Mouse (Mus musculus): ENCODE data around the gene Clcn3. TPM values are rescaled to one million over a fixed set of nuclear protein-coding genes. Genes with fewer than 3 reads are reported as not detected.

Clcn3 gene
- total and polyA plus RNA-seq, 3 experiments: 21.9 to 37.3 (median 29.2) TPM

DNA sequence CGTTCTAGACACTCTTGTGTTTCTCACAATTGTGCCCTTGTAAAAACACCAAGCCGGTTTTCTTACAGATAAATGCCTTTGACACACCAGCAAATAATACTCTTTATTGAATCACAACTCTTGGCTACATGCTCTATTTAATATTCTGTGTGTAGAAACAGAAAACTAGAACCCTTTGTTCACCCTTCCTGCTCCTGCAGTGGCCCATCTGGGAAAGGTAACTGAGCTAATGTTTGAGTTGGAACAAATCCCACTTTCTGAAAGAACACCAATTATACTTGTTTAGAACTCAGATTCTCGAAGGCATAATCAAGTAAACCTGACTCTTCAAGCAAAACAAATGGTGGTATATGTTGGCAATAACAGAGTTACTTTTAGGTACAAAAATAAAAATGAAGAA, 17.4 kb downstream of the Clcn3 start:
- no peak overlapping the region for H3K4me3 ChIP-seq (replicated peaks in 1 of 3; ENCODE audit: low read depth in 2 of 3, low read length in 2 of 3, poor library complexity in 1 of 3)
- H3K36me3 ChIP-seq (replicated peaks in 1 of 2; ENCODE audit: control insufficient read depth in 1 of 2, insufficient read depth in 1 of 2, low read length in 1 of 2): no peaks in the 10 kb centered on the region
- H3K4me2 ChIP-seq (ENCODE audit: insufficient read depth, low read depth, poor library complexity, severe bottlenecking): no peak overlapping the region
- peaks cover 0 to 14% of the 10 kb centered on the region in 2 experiments; a peak in 1 of 4 replicates for H3K4me1 ChIP-seq (ENCODE audit: control insufficient read depth in 1 of 2, insufficient read depth in 2 of 2)
- no peak for DNase-seq (ENCODE audit: extremely low read depth)
- TF ChIP-seq USF2 (conservative IDR thresholded peaks at IDR 0.05; ENCODE audit: low read depth, low read length): no peak
- TF ChIP-seq USF1 (IDR thresholded peaks at IDR 0.05; ENCODE audit: low read depth, low read length): no peak
- TF ChIP-seq POLR2AphosphoS2 (IDR thresholded peaks at IDR 0.05; ENCODE audit: low read depth, low read length): no peak
- dilution Hi-C loops (cut with MboI; ENCODE audit: extremely low pct_ligation_motif_present, extremely low pct_unique_long_range_greater_than_20kb, low sequenced_read_pairs) (no loop called here), in situ Hi-C loops (cut with MboI; ENCODE audit: low pct_ligation_motif_present, low pct_unique_long_range_greater_than_20kb, low sequenced_read_pairs) (no loop called here)
- no peaks in the 10 kb centered on the region for H3K9me3 ChIP-seq (replicated peaks; ENCODE audit: low read length)
- H3K9ac ChIP-seq (ENCODE audit: insufficient read depth, low read depth): no peak overlapping the region
- H3K27ac ChIP-seq (ENCODE audit: insufficient read depth, low read depth): no peak overlapping the region
- H3K79me2 ChIP-seq (replicated peaks; ENCODE audit: control insufficient read depth, extremely low read depth, insufficient read depth, poor library complexity, severe bottlenecking): peaks cover 35% of the 10 kb centered on the region
- H3K27me3 ChIP-seq (replicated peaks): no peaks in the 10 kb centered on the region

DNA sequence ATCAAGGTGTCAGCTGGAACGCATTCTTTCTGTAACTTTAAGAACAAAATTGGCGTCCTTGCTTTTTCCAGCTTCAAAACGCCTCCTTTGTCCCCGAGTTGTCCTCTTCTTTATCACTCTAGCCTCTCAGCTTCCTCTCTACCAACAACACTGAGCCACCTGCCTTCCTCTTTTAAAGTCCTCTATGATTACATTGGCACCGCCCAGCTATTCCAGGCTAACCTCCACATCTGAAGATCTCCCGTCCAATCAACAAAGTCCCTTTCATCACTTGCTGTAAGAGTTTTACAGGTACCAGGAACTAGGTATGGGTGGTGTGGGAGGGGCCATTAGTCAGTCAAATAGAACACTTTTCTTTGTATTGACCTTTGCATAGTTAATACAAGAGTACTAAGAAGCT, 17.8 kb downstream of the Clcn3 start:
- dilution Hi-C loops (cut with MboI; ENCODE audit: extremely low pct_ligation_motif_present, extremely low pct_unique_long_range_greater_than_20kb, low sequenced_read_pairs) (no loop called here), in situ Hi-C loops (cut with MboI; ENCODE audit: low pct_ligation_motif_present, low pct_unique_long_range_greater_than_20kb, low sequenced_read_pairs) (no loop called here)
- H3K27me3 ChIP-seq (replicated peaks): no peaks in the 10 kb centered on the region
- no peak overlapping the region for H3K27ac ChIP-seq (ENCODE audit: insufficient read depth, low read depth)
- no peaks in the 10 kb centered on the region for H3K9me3 ChIP-seq (replicated peaks; ENCODE audit: low read length)
- H3K79me2 ChIP-seq (replicated peaks; ENCODE audit: control insufficient read depth, extremely low read depth, insufficient read depth, poor library complexity, severe bottlenecking): peaks cover 35% of the 10 kb centered on the region
- H3K4me1 ChIP-seq (ENCODE audit: control insufficient read depth in 1 of 2, insufficient read depth in 2 of 2): peaks cover 0 to 10% of the 10 kb centered on the region in 2 experiments; a peak in 1 of 4 replicates
- no peak overlapping the region for H3K4me2 ChIP-seq (ENCODE audit: insufficient read depth, low read depth, poor library complexity, severe bottlenecking)
- no peak overlapping the region for H3K4me3 ChIP-seq (replicated peaks in 1 of 3; ENCODE audit: low read depth in 2 of 3, low read length in 2 of 3, poor library complexity in 1 of 3)
- TF ChIP-seq POLR2A (IDR thresholded peaks at IDR 0.05; ENCODE audit: low read depth, low read length) (no peak), MYC (IDR thresholded peaks at IDR 0.05; ENCODE audit: low read depth, low read length) (no peak), TCF12 (IDR thresholded peaks at IDR 0.05; ENCODE audit: low read depth, low read length) (no peak)
- H3K9ac ChIP-seq (ENCODE audit: insufficient read depth, low read depth): no peak overlapping the region
- no peaks in the 10 kb centered on the region for H3K36me3 ChIP-seq (replicated peaks in 1 of 2; ENCODE audit: control insufficient read depth in 1 of 2, insufficient read depth in 1 of 2, low read length in 1 of 2)
- DNase-seq (ENCODE audit: extremely low read depth): no peak

DNA sequence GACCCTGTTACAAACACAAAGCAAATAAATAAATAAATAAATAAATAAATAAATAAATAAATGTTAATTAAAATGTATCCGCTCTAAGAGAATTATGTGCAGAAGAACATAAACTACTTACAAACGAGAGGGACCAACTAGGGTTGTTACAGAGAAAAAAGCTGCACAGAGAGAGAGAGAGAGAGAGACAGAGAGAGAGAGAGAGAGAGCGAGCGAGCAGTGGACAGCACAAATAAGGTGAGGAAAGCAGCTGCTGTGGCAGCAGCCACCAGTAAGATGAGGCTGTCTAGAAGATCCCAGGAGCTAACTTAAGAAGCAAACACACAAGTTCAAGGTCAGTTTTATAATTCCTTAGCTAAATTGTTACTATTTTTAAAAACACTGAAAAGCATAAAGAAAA, 18.6 kb downstream of the Clcn3 start:
- dilution Hi-C loops (cut with MboI; ENCODE audit: extremely low pct_ligation_motif_present, extremely low pct_unique_long_range_greater_than_20kb, low sequenced_read_pairs): no loop called here
- no peak for TF ChIP-seq USF2 (conservative IDR thresholded peaks at IDR 0.05; ENCODE audit: low read depth, low read length)
- TF ChIP-seq KAT2A (IDR thresholded peaks at IDR 0.05; ENCODE audit: insufficient replicate concordance, low read length): no peak
- TF ChIP-seq NELFE (IDR thresholded peaks at IDR 0.05; ENCODE audit: low read depth, low read length): no peak
- TF ChIP-seq CTCF (conservative IDR thresholded peaks at IDR 0.05 in 1 of 2, IDR thresholded peaks at IDR 0.05 in 1 of 2; ENCODE audit: low read depth in 2 of 2, low read length in 2 of 2): no peak
- TF ChIP-seq POLR2AphosphoS2 (IDR thresholded peaks at IDR 0.05; ENCODE audit: low read depth, low read length): no peak
- no peak for TF ChIP-seq ZNF384 (IDR thresholded peaks at IDR 0.05; ENCODE audit: low read depth, low read length)
- Histone ChIP-seq H3K9ac (ENCODE audit: insufficient read depth, low read depth) (no peak overlapping the region), H3K79me2 (replicated peaks; ENCODE audit: control insufficient read depth, extremely low read depth, insufficient read depth, poor library complexity, severe bottlenecking) (peaks cover 41% of the 10 kb centered on the region), H3K27me3 (replicated peaks) (no peaks in the 10 kb centered on the region), H3K4me2 (ENCODE audit: insufficient read depth, low read depth, poor library complexity, severe bottlenecking) (no peak overlapping the region), H3K27ac (ENCODE audit: insufficient read depth, low read depth) (no peak overlapping the region), H3K4me3 (replicated peaks in 1 of 3; ENCODE audit: low read depth in 2 of 3, low read length in 2 of 3, poor library complexity in 1 of 3) (no peak overlapping the region), H3K9me3 (replicated peaks; ENCODE audit: low read length) (no peaks in the 10 kb centered on the region), H3K4me1 (ENCODE audit: control insufficient read depth in 1 of 2, insufficient read depth in 2 of 2) (peaks cover 0 to 7% of the 10 kb centered on the region in 2 experiments; a peak in 1 of 4 replicates), H3K36me3 (replicated peaks in 1 of 2; ENCODE audit: control insufficient read depth in 1 of 2, insufficient read depth in 1 of 2, low read length in 1 of 2) (no peaks in the 10 kb centered on the region)
- in situ Hi-C loops (cut with MboI; ENCODE audit: low pct_ligation_motif_present, low pct_unique_long_range_greater_than_20kb, low sequenced_read_pairs): no loop called here
- no peak for DNase-seq (ENCODE audit: extremely low read depth)

Measured in CH12.LX (cell line).